Mouse (Mus musculus): ENCODE data around the gene Olig2.

Olig2 gene

GRCm38 (mm10) chr16:91225233-91226037, at the start of gene Olig2:
Gene Olig2 (plus strand): TSS chr16:91225457.
- DNase-seq (ENCODE audit: low spot score in 2 of 2) = no peak

- no peak for DNase-seq (ENCODE audit: low spot score in 2 of 2)
Measured at GRCm38 (mm10) chr16:91175892-91176291, 49.4 kb upstream of the Olig2 start.

GRCm38 (mm10) chr16:91187046-91187445, 38.2 kb upstream of the Olig2 start:
- DNase-seq (ENCODE audit: low spot score in 2 of 2) = no peak

- no peak for DNase-seq (ENCODE audit: low spot score in 2 of 2)
Measured at GRCm38 (mm10) chr16:91187662-91188061, 37.6 kb upstream of the Olig2 start.

GRCm38 (mm10) chr16:91188304-91188703, 37.0 kb upstream of the Olig2 start:
- no peak for DNase-seq (ENCODE audit: low spot score in 2 of 2)

- no peak for DNase-seq (ENCODE audit: low spot score in 2 of 2)
Measured at GRCm38 (mm10) chr16:91191233-91191632, 34.0 kb upstream of the Olig2 start.

GRCm38 (mm10) chr16:91191663-91192237, 33.5 kb upstream of the Olig2 start:
- DNase-seq (ENCODE audit: low spot score in 2 of 2) = no peak

GRCm38 (mm10) chr16:91192672-91193354, 32.4 kb upstream of the Olig2 start:
- no peak for DNase-seq (ENCODE audit: low spot score in 2 of 2)

GRCm38 (mm10) chr16:91199815-91200214, 25.4 kb upstream of the Olig2 start:
- no peak for DNase-seq (ENCODE audit: low spot score in 2 of 2)

GRCm38 (mm10) chr16:91202989-91203388, 22.3 kb upstream of the Olig2 start:
- no peak for DNase-seq (ENCODE audit: low spot score in 2 of 2)

- no peak for DNase-seq (ENCODE audit: low spot score in 2 of 2)
Measured at GRCm38 (mm10) chr16:91206371-91206770, 18.9 kb upstream of the Olig2 start.

- no peak for DNase-seq (ENCODE audit: low spot score in 2 of 2)
Measured at GRCm38 (mm10) chr16:91217077-91217476, 8.2 kb upstream of the Olig2 start.

GRCm38 (mm10) chr16:91217948-91218347, 7.3 kb upstream of the Olig2 start:
- no peak for DNase-seq (ENCODE audit: low spot score in 2 of 2)

- DNase-seq (ENCODE audit: low spot score in 2 of 2) = no peak
Measured at GRCm38 (mm10) chr16:91219246-91219645, 6.0 kb upstream of the Olig2 start.

- DNase-seq (ENCODE audit: low spot score in 2 of 2) = no peak
Measured at GRCm38 (mm10) chr16:91222171-91222642, 3.0 kb upstream of the Olig2 start.

GRCm38 (mm10) chr16:91222643-91223271, 2.5 kb upstream of the Olig2 start:
- no peak for DNase-seq (ENCODE audit: low spot score in 2 of 2)

- no peak for DNase-seq (ENCODE audit: low spot score in 2 of 2)
Measured at GRCm38 (mm10) chr16:91223327-91224067, 1.8 kb upstream of the Olig2 start.

GRCm38 (mm10) chr16:91224068-91224402, 1.2 kb upstream of the Olig2 start:
- DNase-seq (ENCODE audit: low spot score in 2 of 2) = no peak

GRCm38 (mm10) chr16:91224481-91225232, 600 bp upstream of the Olig2 start:
- no peak for DNase-seq (ENCODE audit: low spot score in 2 of 2)

GRCm38 (mm10) chr16:91226038-91226882, 1.0 kb downstream of the Olig2 start:
- no peak for DNase-seq (ENCODE audit: low spot score in 2 of 2)

All from urinary bladder, adult 18-20 months (tissue).